Mouse (Mus musculus) liver, embryonic 14.5 days (tissue): Measurements from ENCODE around the gene Adamts18.

Experiments used
- CTCF ChIP-seq: IDR thresholded peaks from 2 replicates; pipeline ENCODE4 v1.5.1; 2016; ENCODE audit warnings: antibody characterized with exemption, low read depth, control low read depth
- EP300 ChIP-seq: IDR thresholded peaks from 2 replicates; pipeline ENCODE4 v1.6.1; 2016; ENCODE audit warnings: antibody characterized with exemption, low read depth

GRCm38 (mm10) chr8:113765121-113765520, 83.4 kb downstream of the Adamts18 start:
- TF ChIP-seq EP300 (no peak), CTCF (no peak)
